Mouse (Mus musculus) G1E (cell line): Measurements from ENCODE around the gene Foxe3.

ENCODE experiments used
- CTCF ChIP-seq: IDR thresholded peaks from 2 replicates; pipeline ENCODE4 v1.5.1; 2012; ENCODE audit warnings: low read depth, low read length, inconsistent platforms, mixed read lengths
- GATA1 ChIP-seq: IDR thresholded peaks from 2 replicates; pipeline ENCODE4 v1.6.1; 2012; ENCODE audit warnings: borderline replicate concordance, low read length, inconsistent platforms, mixed read lengths
- POLR2AphosphoS5 ChIP-seq: IDR thresholded peaks from 2 replicates; pipeline ENCODE4 v1.6.1; 2012; ENCODE audit warnings: low read depth, low read length, inconsistent platforms; ENCODE audit not compliant: insufficient replicate concordance
- TAL1 ChIP-seq: conservative IDR thresholded peaks from 2 replicates; pipeline ENCODE4 v1.6.1; 2012; ENCODE audit warnings: low read depth, low read length, inconsistent platforms, mixed read lengths

DNA sequence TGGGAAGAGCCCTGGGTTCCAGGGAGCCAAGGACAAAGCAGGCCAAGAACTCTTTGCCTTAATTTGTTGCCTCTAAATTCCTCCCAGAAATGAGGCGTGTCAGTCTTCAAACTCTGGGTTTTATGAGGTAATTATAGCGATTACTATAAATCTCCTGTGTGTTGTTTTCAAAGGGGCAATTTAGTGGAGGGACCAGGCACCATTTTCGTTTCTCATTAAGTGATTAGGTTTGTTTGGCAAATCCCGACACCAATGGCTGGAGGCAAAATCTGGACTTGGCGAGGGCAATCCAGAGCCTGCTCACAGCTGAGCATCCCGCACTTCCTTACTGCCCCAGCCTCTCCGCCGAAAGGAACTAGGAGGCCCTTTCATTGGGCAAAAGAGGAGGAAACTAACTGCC, 16.8 kb upstream of the Foxe3 start:
- TF ChIP-seq CTCF: no peak
- no peak for TF ChIP-seq POLR2AphosphoS5
- TF ChIP-seq GATA1: no peak
- TF ChIP-seq TAL1: no peak
